Mouse (Mus musculus): ENCODE measurements at regions not wholly inside any gene's neighbourhood (a gene's known extent, or its start where the extent isn't known, plus 50 kb on each side); places are given as distances from the start of the nearest gene placed in this dataset.
A peak's percentile ranks its signal among the peaks of the same experiment; 100 is the strongest.

- no peak for DNase-seq (ENCODE audit: low spot score in 2 of 2)
Measured at GRCm38 (mm10) chr13:116017886-116018285, 291.6 kb downstream of the Isl1 start.

DNA sequence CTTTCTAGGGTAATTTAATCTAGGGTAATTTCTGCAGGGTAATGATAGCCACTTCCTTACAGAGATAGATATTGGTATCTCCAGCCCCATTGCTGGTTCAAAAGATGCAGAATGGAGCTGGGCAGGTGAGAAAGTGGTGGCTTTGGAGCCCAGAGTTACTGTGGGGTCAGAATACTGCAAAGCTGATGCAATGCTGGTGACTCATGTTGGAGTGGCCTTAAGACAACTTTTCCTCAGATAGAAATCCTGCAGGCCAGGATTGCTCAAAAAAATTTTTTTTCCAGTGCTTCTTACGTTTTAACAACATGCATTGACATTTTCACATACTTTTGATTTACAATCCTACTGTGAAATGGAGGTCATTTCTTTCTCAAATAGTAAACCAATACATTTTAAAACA, 305.8 kb downstream of the Isl1 start:
- DNase-seq (ENCODE audit: low spot score in 2 of 2): no peak

- DNase-seq (ENCODE audit: low spot score in 2 of 2): peak; percentile 13 to 32
Measured at GRCm38 (mm10) chr13:116002391-116002899, 307.0 kb downstream of the Isl1 start.

DNA sequence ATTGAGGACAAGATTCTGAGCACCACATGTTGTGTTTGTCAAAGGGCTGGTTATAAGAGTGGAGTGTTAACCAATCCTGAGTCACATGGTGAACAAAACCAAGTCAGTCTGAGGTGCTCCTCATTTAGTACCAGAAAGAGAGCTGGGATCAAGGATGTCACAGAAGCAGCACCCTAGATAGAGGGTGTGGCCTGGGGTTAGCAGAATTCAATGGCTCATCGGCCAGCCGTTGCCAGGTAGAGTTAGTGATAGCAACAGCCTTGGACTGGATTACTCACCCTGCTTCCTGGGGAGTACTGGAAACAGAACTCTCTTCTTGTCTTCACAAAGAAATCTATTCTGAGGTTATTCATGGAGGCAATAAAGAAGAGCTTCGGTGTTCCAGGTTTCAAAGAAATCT, 318.9 kb downstream of the Isl1 start:
- no peak for DNase-seq (ENCODE audit: low spot score in 2 of 2)

- DNase-seq (ENCODE audit: low spot score in 2 of 2): no peak
Measured at GRCm38 (mm10) chr13:115989091-115989490, 320.4 kb downstream of the Isl1 start.

DNA sequence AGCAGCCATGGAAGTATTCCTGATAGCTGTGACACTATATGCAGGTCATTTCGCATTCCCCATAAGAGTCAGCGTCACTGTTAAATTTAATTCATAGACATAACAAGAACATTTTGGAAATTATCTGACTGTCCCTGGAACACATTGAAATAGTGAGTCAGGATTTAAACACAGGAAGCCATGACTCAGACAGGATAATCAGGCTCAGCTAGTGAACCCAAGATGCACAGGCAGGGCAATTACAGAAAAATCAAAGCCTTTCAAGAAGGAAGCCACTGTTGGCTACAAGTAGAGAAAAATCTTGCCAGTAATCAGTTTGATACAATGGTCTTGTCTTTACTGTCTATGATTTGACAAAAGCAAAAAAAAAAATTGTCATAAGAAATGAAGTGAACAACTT, 323.2 kb downstream of the Isl1 start:
- no peak for DNase-seq (ENCODE audit: low spot score in 2 of 2)

- DNase-seq (ENCODE audit: low spot score in 2 of 2): no peak
Measured at GRCm38 (mm10) chr13:115985715-115986114, 323.8 kb downstream of the Isl1 start.

DNA sequence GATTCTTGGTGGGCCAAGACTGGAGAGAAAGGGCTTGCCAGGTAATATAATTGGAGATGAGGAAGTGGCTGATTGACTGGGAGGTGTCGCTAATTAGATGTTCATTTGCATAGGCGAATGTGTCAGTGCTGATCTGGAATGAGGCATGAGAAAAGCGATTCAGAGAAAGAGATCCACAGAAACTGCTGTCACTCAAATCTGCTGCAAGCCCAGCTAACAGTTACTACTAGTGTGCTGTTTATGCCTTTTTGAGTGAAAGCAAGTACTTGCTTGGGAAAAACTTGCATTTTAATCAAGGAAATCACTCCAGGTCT, 331.6 kb downstream of the Isl1 start:
- no peak for DNase-seq (ENCODE audit: low spot score in 2 of 2)

DNA sequence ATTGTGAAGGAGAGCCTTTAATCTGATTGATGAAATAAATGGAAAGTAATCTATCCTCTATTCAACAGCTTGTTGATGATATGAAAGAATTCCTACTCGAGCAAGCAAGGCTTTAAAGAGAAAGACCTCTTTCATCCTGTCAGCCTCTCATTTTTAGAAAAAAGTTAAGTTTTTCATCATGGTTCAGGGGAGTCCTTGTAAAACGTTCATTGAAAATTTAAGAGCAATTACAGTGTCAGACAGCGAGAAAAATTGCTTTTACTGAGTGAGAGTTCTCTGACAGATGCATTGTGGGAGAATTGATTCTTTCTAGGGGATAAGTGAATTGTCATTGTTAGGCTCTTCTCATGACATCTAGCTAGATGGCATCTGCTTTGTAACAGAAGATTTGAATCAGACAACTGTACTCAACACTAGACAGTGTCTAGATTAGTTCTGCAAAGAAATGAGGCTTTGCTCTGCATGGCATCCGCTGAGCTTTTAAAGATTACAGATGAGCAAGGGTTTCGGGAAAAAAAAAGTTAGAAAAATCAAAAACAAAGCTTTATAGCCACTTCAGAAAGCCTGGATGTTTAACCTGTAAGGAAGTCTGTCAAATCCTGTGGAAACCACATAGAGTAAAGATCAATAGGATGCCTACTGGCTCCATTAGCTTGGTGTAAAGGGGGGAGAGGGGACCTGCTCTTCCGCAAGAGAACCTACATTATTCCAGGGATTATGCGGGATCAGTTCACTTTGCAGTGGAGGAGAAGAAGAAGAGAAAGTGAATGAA, 332.2 kb downstream of the Isl1 start:
- no peak for DNase-seq (ENCODE audit: low spot score in 2 of 2)

Measured in frontal cortex, postnatal 25 days (tissue).